Mouse (Mus musculus) MEL (cell line): ENCODE results near the gene Amh. TPM values are rescaled to one million over a fixed set of nuclear protein-coding genes. Genes with fewer than 3 reads are reported as not detected.
"Not testable (repeated sequence)": the region's sequence is repeated elsewhere in the genome, so short reads cannot be mapped to it uniquely, and the experiment has no call there.

ENCODE experiments used
- DNase-seq: peaks from one replicate; pipeline ENCODE4 v3.0.0; 2011; ENCODE audit warnings: low read depth, low spot score
- H3K27ac ChIP-seq: 2 replicates; pipeline ENCODE4 v1.5.1; 2012; ENCODE audit warnings: low read depth, mild to moderate bottlenecking, control low read depth, low read length, moderate library complexity; ENCODE audit not compliant: control insufficient read depth
- H3K27me3 ChIP-seq, 2 experiments: fragments of 150-350 bp in 1 of 2; sonication (generic) in 1 of 2; 2 replicates each; pipeline ENCODE4 v1.6.1; 2012; ENCODE audit warnings: low read length in 2 of 2, mild to moderate bottlenecking in 2 of 2, improper control_type of control experiment in 1 of 2, moderate library complexity in 1 of 2; ENCODE audit not compliant: insufficient read depth in 2 of 2, control insufficient read depth in 1 of 2
- H3K36me3 ChIP-seq, 2 experiments: 2 replicates each; pipeline ENCODE4 v1.6.1; 2012 to 2014; ENCODE audit warnings: low read length in 2 of 2, improper control_type of control experiment in 1 of 2, inconsistent platforms in 1 of 2, mild to moderate bottlenecking in 1 of 2; ENCODE audit not compliant: insufficient read depth in 2 of 2, control insufficient read depth in 1 of 2
- H3K4me1 ChIP-seq, 2 experiments: fragments of 150-350 bp in 1 of 2; sonication (generic) in 1 of 2; 2 replicates each; pipeline ENCODE4 v1.6.1; 2012; ENCODE audit warnings: low read length in 2 of 2, improper control_type of control experiment in 1 of 2, mild to moderate bottlenecking in 1 of 2; ENCODE audit not compliant: insufficient read depth in 2 of 2, control insufficient read depth in 1 of 2
- H3K4me3 ChIP-seq, 2 experiments: fragments of 150-350 bp in 1 of 2; sonication (generic) in 1 of 2; 2 replicates each; pipeline ENCODE4 v1.5.1; 2012; ENCODE audit warnings: low read depth in 2 of 2, low read length in 2 of 2, mild to moderate bottlenecking in 2 of 2, moderate library complexity in 2 of 2, control low read depth in 1 of 2, improper control_type of control experiment in 1 of 2; ENCODE audit not compliant: control insufficient read depth in 1 of 2, insufficient read depth in 1 of 2
- H3K79me2 ChIP-seq: 2 replicates; pipeline ENCODE4 v1.6.1; 2012; ENCODE audit warnings: mild to moderate bottlenecking, low read length, moderate library complexity; ENCODE audit not compliant: control insufficient read depth, poor library complexity, insufficient read depth
- H3K9ac ChIP-seq: 2 replicates; pipeline ENCODE4 v1.6.1; 2012; ENCODE audit warnings: low read depth, mild to moderate bottlenecking, control low read depth, low read length, moderate library complexity; ENCODE audit not compliant: control insufficient read depth, poor library complexity, severe bottlenecking
- H3K9me3 ChIP-seq: fragments of 150-350 bp; sonication (generic); replicated peaks from 2 replicates; pipeline ENCODE4 v1.6.1; 2012; ENCODE audit warnings: mild to moderate bottlenecking, low read length, improper control_type of control experiment, moderate library complexity; ENCODE audit not compliant: insufficient read depth
- CHD2 ChIP-seq: IDR thresholded peaks from 2 replicates; pipeline ENCODE4 v1.6.1; 2011; ENCODE audit warnings: low read length, improper control_type of control experiment
- E2F4 ChIP-seq: IDR thresholded peaks from 2 replicates; pipeline ENCODE4 v1.6.1; 2011; ENCODE audit warnings: low read depth, low read length, improper control_type of control experiment, borderline replicate concordance
- ELF1 ChIP-seq: IDR thresholded peaks from 2 replicates; pipeline ENCODE4 v1.6.1; 2014; ENCODE audit warnings: low read depth, mild to moderate bottlenecking, inconsistent platforms, low read length, improper control_type of control experiment, moderate library complexity
- GATA1 ChIP-seq: IDR thresholded peaks from 2 replicates; pipeline ENCODE4 v1.6.1; 2011; ENCODE audit warnings: low read depth, low read length, improper control_type of control experiment
- KAT2A ChIP-seq: conservative IDR thresholded peaks from 2 replicates; pipeline ENCODE4 v1.6.1; 2012; ENCODE audit warnings: low read depth, low read length, improper control_type of control experiment, inconsistent platforms
- MAFK ChIP-seq: IDR thresholded peaks from 2 replicates; pipeline ENCODE4 v1.6.1; 2011; ENCODE audit warnings: low read depth, mild to moderate bottlenecking, low read length, improper control_type of control experiment, borderline replicate concordance
- NELFE ChIP-seq: IDR thresholded peaks from 2 replicates; pipeline ENCODE4 v1.6.1; 2011; ENCODE audit warnings: low read depth, low read length, improper control_type of control experiment
- NRF1 ChIP-seq: IDR thresholded peaks from 2 replicates; pipeline ENCODE4 v1.6.1; 2014; ENCODE audit warnings: low read depth, mild to moderate bottlenecking, inconsistent platforms, low read length, improper control_type of control experiment, moderate library complexity; ENCODE audit not compliant: poor library complexity, insufficient read depth, severe bottlenecking
- POLR2A ChIP-seq, 2 experiments: IDR thresholded peaks; 2 replicates each; pipeline ENCODE4 v1.6.1; 2011 to 2012; ENCODE audit warnings: low read length in 2 of 2, mild to moderate bottlenecking in 2 of 2, control low read depth in 1 of 2, improper control_type of control experiment in 1 of 2, low read depth in 1 of 2, moderate library complexity in 1 of 2; ENCODE audit not compliant: control insufficient read depth in 1 of 2, insufficient read depth in 1 of 2, poor library complexity in 1 of 2
- SIN3A ChIP-seq: IDR thresholded peaks from 2 replicates; pipeline ENCODE4 v1.6.1; 2012; ENCODE audit warnings: low read length, improper control_type of control experiment, inconsistent platforms
- TBP ChIP-seq: IDR thresholded peaks from 2 replicates; pipeline ENCODE4 v1.8.0; 2011; ENCODE audit warnings: low read depth, low read length, improper control_type of control experiment
- TCF12 ChIP-seq: IDR thresholded peaks from 2 replicates; pipeline ENCODE4 v1.6.1; 2014; ENCODE audit warnings: low read depth, mild to moderate bottlenecking, inconsistent platforms, low read length, improper control_type of control experiment, moderate library complexity
- USF1 ChIP-seq: IDR thresholded peaks from 2 replicates; pipeline ENCODE4 v1.6.1; 2014; ENCODE audit warnings: low read depth, mild to moderate bottlenecking, inconsistent platforms, low read length, improper control_type of control experiment, moderate library complexity
- ZKSCAN1 ChIP-seq: IDR thresholded peaks from 2 replicates; pipeline ENCODE4 v1.6.1; 2012; ENCODE audit warnings: low read depth, mild to moderate bottlenecking, inconsistent platforms, low read length, improper control_type of control experiment, moderate library complexity
- ZNF384 ChIP-seq: IDR thresholded peaks from 2 replicates; pipeline ENCODE4 v1.6.1; 2012; ENCODE audit warnings: low read depth, mild to moderate bottlenecking, inconsistent platforms, low read length, improper control_type of control experiment
- polyA plus RNA-seq, 2 experiments: library from polyadenylated mRNA; stranded (reverse) in 1 of 2; unstranded in 1 of 2; fragments of >175 nt in 1 of 2; fragments of >200 nt in 1 of 2; gene quantifications; 2 replicates each; pipeline versions ENCODE4 v1.2.1 to v1.2.4; 2012; ENCODE audit warnings: low replicate concordance in 2 of 2, low read depth in 1 of 2; ENCODE audit not compliant: insufficient read length in 2 of 2, insufficient read depth in 1 of 2, missing spikeins in 1 of 2
- total RNA-seq: library from RNA; depleted of rRNA; stranded (reverse); fragments of 300-350 nt; gene quantifications from 2 replicates; pipeline ENCODE4 v1.2.3, GENCODE M21; 2012

Amh gene
- total and polyA plus RNA-seq, 3 experiments, result 0.42 to 1.1 TPM; not detected in 1

- TF ChIP-seq CHD2 (0 out of 2 replicates have a peak, but pooled peaks have one; percentile 45), ZNF384 (0 out of 2 replicates have a peak, but pooled peaks have one; percentile 15), ELF1 (no peak), SIN3A (peak; percentile 57), GATA1 (peak; percentile 35; the same call in 1 of the 2 replicates), TBP (peak; percentile 91), USF1 (no peak)
Measured at GRCm38 (mm10) chr10:80826151-80827062, 21.4 kb downstream of the Amh start, which contains the start of gene Oaz1 (continued).

- H3K9ac ChIP-seq, result peak overlapping the region; percentile 95
- H3K79me2 ChIP-seq, result peaks cover 23% of the 10 kb centered on the region
- peak; percentile 14; the same call in 1 of the 2 replicates for TF ChIP-seq SIN3A
- TF ChIP-seq NELFE, result 0 out of 2 replicates have a peak, but pooled peaks have one; percentile 6
- TF ChIP-seq MAFK, result no peak
- H3K36me3 ChIP-seq, result peaks cover 0 to 19% of the 10 kb centered on the region in 2 experiments; a peak in 2 of 4 replicates
- DNase-seq, result no peak
- peaks cover 8 to 24% of the 10 kb centered on the region in 2 experiments for H3K4me1 ChIP-seq
- no peaks in the 10 kb centered on the region for H3K27me3 ChIP-seq
- H3K4me3 ChIP-seq, result peak overlapping the region; percentile 97 to 98
- H3K27ac ChIP-seq, result no peak overlapping the region
- H3K9me3 ChIP-seq, result no peaks in the 10 kb centered on the region
Measured at GRCm38 (mm10) chr10:80827063-80827869, 22.2 kb downstream of the Amh start.

- Histone ChIP-seq H3K4me1 (peaks cover 4 to 24% of the 10 kb centered on the region in 2 experiments), H3K36me3 (peaks cover 0 to 19% of the 10 kb centered on the region in 2 experiments; a peak in 2 of 4 replicates), H3K9me3 (no peaks in the 10 kb centered on the region), H3K4me3 (peak overlapping the region; percentile 97 to 98), H3K79me2 (peaks cover 23% of the 10 kb centered on the region), H3K9ac (peak overlapping the region; percentile 95), H3K27me3 (no peaks in the 10 kb centered on the region), H3K27ac (no peak overlapping the region)
- TF ChIP-seq NRF1 (no peak), E2F4 (no peak), KAT2A (no peak), POLR2A (IDR thresholded peaks at IDR 0.05; ENCODE audit: control insufficient read depth in 1 of 2, insufficient read depth in 1 of 2, low read depth in 1 of 2, low read length in 2 of 2, poor library complexity in 1 of 2) (no peak), TCF12 (no peak), ZKSCAN1 (no peak)
- no peak for DNase-seq
Measured at GRCm38 (mm10) chr10:80827870-80828420, 22.9 kb downstream of the Amh start.

- Histone ChIP-seq H3K36me3 (peaks cover 0 to 17% of the 10 kb centered on the region in 2 experiments; a peak in 2 of 4 replicates), H3K4me1 (peaks cover 4 to 24% of the 10 kb centered on the region in 2 experiments), H3K79me2 (peaks cover 23% of the 10 kb centered on the region)
- H3K4me3 ChIP-seq, H3K27me3 ChIP-seq, H3K9ac ChIP-seq, DNase-seq, H3K27ac ChIP-seq, H3K9me3 ChIP-seq: not testable (repeated sequence)
Measured at GRCm38 (mm10) chr10:80828587-80828986, 23.5 kb downstream of the Amh start.
